Mouse (Mus musculus) left cerebral cortex, adult 8-10 months (tissue): ENCODE results near the gene Cd46. TPM values are rescaled to one million over a fixed set of nuclear protein-coding genes. Genes with fewer than 3 reads are reported as not detected.

ENCODE experiments used
- DNase-seq, 2 experiments: peaks; one replicate each; pipeline ENCODE4 v3.0.0; 2022; ENCODE audit warnings: low spot score in 2 of 2
- total RNA-seq, 4 experiments: library from RNA; stranded (reverse); gene quantifications; 2 replicates each; pipeline ENCODE4 v1.2.4; 2022

Cd46 gene
- 1 to 10 TPM; 3.9 to 5.4 (median 4.8) TPM for total RNA-seq

DNA sequence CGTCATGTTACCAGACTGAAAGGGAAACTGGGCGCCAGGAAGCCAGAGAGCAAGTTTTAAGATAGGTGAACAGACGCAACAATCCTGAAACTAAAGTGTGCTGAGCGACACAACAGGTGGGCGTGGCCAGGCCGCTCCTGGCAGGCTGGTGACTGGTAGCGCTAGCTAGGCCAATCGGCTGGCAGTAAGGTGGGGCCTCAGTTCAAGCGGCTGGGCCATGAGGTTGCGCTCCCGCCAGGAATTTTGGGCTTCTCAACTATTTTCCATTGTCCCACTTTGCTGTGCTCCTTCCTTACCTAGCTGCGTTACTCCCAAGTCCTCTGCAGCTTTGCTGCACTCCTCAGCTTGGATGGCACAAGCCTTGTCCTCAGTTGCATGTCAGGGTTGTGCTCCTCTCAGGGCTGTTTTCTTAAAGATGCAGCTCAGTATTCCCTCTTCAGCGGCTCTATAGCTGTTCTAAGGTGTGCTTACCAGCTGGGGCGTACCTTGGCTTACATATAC lies at the start of gene Cd46:
Gene Cd46, minus strand, starts transcription at position 30 of the 501 bp plus-strand sequence.
- DNase-seq: peak in 1 of 2 experiments; percentile 8

DNA sequence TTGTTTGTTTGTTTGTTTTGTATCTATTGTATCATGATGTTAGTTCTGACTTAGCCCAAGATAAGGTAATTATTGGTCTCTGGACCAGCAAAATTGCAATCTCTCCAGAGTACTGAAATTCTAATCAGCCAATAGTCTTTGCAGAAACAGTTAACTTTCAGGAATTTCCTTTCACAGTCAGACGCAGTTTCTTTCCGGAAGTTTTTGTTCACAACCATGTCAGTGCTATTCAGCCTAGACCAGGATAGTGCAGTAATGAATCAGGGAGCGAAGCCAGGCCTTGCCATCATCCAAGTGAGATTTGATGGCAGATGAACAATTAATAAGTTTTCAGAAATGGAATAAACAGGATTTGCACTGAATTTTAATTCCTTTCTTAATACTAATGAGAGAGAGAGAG lies 40.0 kb upstream of the Cd46 start:
- DNase-seq: no peak

DNA sequence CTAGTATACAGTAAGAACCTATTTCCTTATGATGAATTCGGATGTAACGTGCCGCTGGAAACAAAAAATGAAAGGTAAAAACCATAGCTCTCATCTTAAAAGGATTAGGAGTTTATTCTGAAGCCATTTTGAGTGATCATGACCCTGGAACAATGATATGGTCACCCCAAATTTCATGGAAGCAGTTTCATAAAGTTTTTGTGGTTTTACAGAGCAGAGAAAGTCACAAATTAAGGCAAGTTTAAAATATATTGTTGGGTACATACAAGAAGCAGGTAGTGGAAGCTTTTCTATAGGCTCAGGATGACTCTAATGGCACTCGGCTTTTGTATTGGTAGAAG lies 39.6 kb upstream of the Cd46 start:
- DNase-seq: no peak

DNA sequence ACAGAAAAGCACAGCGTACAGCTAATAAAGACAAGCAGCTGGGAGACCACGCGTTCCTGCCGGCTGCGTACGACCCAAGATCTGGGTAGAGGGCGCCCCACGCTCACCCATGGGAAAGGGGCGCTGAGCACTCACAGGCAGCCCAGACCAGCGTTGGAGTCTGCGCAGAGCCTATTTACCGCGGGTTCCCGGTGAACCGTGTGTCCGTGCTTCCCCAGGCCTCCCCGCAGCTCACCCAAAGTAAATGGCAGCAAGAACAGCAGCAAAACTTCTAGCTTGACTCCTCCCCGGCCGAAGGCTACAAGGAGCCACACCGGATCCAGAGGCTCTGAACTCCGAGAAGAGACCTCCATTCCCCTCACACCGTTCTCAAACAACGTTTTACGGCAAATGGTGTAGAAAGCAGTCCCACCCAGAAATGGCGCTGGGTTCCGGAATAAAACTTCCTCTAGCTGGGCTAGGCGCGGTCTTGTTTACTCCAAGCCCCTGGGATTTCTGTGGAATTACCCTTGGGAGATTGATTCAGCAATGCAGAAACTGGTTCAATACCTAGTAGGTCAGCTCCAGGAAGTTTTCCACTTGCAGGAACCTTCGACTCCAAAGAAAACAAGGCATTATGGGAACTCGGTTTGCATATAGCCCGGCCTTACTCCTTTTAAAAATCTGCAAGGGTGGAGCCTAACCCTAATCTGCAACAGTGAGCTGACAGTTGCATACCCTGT lies 39.1 kb upstream of the Cd46 start, which contains the start of gene Cr1l:
Gene Cr1l, minus strand, starts transcription at position 634 of the 722 bp plus-strand sequence.
- DNase-seq: peak; percentile 77 to 84

DNA sequence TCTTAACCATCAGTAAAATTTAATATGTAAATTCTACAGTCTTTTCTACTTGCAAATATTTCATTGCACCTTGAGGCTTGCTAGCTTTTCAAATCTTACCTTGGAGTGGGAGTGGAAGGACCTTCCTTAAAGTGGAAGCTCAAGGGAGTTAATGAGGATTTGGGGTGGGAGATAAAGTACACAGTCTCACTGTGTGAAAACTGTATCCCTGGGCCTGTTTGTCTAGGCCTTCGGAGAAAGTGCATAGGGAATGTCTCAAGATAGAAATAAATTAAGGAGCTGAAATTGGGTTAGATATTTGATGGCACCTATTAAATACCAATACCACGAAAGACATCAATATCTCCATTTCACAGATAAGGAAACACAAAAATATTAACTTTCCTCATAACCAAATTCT lies 38.4 kb upstream of the Cd46 start:
- DNase-seq: no peak

DNA sequence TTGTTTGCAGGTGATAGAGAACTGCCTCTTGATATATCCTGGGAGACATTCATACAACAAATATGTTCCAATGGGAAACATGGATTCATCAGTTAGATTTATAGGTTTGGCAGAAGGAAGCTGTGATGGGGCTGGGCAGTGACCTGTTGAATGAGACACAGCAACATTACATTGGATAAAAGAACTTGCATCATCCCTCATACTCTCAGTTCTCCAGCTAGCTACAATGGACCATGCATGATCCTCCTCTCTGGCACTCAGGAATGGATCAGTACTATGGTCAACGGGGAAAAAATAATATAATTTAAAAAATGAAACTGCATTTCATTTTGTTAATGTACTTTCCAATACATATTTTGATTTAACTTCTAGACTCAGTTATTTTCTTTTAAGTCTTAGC lies 37.8 kb upstream of the Cd46 start:
- no peak for DNase-seq

DNA sequence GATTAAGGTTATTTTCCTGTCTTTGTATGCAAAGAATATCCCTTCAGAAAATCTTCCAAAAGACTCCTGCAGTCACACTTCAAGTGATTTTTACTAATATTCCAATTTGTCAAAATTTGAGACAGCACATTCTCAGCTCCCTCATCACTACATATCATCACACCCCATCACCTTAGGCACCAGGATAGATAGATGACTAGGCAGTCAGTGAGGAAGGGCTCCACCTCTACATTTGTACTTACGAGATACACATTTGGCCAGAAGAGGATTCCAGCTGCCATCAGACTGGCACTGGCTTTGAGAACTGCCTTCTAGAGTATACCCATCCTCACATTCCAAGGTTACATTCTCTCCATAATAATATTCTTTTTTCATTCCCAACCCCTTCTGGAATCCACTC lies 22.4 kb upstream of the Cd46 start:
- DNase-seq: no peak

DNA sequence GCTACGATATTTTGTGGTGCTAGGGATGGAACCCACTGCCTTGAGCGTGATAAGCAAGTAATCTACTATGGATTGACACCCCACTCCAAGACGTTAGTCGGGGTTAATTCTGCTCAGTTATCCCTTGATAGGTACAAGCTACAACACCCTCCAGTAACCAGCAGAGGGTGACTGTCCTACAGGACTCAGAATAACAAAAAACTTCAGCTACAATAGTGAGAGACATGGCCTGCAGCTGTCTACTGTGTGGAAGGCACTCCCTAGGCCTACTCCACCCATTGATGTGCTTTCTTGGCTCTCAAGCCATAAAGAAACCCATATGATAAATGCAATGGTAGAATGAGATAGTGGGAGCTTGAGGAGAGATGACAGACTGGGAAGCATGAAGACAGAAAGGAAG lies 21.6 kb upstream of the Cd46 start:
- DNase-seq: no peak

DNA sequence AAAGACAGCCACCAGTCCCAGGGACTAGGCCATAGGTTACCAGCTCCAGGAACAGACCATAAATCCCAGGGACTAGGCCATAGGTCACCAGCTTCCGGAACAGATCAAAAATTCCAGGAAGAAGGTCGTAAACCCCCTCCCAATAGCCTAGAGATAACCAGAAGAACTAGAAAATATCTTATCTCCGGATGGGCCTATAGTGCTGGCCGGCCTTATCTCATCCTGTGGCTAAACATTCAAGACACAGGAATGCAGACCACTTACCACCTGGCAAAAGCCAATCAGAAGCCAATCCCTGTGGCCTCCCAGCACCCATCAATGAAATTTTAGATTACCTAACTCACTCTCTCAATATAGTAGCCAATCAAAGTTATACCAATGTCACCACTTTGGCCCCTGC lies 8.6 kb upstream of the Cd46 start:
- no peak for DNase-seq

DNA sequence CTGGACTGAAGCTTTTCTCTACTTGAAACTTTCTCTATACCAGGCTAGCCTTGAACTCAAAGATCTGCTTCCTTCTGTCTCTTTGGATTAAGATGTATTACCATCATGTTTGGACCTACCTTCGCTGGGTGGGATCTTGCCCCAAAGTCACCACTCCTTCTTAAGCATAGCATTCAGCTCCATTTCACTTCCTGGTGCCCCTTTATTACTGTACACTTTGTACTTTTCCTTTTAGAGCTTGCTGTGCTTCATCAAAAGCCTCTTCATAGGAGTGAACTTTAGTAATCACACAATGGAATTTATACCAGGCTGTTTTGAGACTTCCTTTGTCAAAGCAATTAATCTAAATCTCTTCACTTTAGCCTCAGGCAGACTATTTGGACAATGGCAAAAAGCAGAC lies 6.0 kb upstream of the Cd46 start:
- no peak for DNase-seq

DNA sequence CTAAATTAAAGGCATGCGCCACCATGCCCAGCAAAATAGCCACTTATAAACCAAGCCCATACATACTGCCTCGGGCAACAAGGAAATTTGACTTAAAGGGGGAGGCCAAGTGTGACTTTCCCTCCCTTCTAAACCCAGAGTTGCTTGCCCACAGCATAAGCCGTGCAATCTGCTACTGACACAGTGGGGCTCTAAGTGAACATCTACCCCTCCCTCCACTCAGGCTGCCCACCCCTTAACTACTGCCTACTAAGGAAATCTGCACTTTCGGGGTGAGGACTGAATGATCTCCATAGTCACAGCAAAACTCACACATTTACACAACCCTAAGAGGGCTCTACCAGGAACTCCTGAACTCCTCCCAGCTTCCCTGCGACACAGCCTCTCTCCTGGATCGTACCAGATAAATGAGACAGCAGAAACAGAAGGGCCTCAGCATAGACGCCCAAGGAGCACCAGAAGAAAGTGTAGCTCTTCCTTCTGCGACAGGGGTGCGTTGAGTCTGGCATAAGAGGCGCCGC lies 290 bp downstream of the Cd46 start:
- no peak for DNase-seq

DNA sequence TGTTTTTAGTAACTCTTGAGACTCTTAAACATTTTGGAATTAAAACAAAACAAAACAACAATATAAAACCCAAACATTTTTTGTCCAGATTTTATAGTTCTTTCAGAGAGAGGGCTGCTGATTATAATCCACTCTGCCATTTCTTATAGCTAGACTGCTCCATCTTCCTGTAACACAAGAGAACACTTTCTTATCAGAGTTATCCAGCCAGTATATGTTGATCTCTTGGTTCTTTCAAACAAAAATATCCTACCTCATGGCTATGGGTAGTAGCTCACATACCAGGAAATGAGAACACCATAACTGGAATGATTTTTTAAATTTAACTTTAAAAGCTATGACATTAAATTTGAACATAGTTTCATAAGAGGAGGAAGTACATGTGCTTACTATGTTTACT lies 9.9 kb downstream of the Cd46 start:
- no peak for DNase-seq

DNA sequence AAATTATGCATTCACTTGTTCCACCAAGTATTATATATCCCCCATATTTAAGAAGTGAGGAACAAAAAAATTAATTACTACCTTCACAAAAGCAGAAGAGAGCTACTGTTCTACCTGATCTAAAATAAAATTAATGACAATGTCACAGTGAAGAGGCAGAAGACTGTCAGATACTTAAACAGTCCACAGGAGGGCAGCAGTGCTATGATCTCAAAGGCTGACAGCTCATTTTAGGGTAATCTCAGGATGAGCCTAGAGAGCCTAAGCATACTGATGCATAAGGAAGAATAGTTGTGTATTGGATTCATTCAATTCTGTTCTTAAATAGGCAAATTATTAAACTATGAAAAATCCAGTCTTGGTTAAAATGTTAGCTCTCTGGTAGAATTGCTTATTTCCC lies 51.6 kb downstream of the Cd46 start:
- DNase-seq: no peak

DNA sequence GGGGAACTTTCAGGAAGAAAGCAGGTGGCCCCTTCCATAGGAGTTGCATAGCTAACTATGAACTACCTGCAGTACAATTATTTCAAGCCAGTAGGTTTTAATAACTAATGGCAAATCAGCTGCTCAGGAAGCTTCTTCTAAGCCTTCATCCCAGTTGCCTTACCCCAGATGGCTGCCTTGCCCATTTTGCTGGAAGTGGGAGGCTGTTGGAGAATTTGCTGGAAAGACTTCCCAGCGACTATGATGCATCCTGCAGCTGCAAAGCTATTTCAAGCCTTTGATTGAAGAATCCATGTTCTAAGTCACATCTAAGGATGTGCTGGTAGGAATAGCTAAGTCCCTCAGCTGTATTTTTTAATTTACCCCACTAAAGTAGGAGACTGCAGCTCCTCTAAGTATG lies 53.7 kb downstream of the Cd46 start:
- no peak for DNase-seq

DNA sequence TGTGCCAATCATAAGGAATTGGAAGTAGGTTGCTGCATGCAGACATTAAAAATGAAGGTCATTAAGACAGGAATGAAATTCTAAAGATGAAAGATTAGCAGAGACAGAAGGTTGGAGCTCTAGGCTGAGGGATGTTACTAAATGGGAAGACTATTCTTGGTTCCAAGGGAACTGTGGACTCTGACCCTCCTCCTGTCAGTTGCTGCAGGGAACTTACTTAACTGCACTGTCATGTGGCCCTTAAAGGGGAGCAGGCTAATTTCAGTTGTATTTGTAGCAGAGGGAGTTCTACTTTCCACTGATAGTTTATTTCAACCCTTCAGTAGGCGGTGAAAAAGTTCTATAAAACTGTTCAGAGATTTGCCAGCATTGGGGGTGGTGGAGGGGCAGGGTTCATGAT lies 54.1 kb downstream of the Cd46 start:
- no peak for DNase-seq

DNA sequence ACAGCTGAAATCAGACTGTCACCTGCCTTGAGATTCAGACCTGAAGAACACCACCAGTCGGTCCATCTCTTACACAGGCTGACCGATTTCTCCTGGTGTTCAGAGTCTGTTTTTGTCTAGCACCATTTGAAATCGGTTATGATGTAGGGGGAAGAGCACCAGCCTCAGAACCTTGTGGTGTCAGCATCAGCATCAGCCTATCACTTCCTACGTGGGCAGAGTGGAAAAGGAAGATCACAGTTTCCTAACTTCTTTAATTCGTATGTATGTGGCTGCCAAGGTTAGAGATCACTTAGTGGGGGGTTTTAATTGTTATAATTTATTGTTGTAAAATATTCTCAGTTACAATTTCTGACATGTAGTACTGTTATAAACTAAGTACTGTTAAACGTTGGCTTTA lies 54.6 kb downstream of the Cd46 start:
- DNase-seq: no peak

DNA sequence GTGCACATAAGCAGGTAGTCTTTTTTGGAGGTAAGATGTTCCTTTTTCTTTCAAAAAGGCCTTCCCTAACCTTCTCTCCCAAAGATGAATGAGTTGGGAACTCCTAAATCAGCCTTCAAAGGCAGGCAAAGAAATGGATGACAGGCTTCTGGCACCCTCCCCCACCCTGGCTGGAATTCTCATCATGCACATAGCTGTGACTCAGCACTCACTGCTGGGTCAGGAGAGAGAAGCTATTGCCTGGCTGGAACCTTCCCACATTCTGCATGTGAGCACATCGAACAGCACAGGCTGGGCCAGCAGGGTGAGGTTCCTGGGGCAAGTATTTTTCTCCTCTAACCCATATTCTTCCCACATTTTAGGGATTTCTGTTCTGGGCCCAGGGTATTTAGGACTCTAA lies 58.1 kb downstream of the Cd46 start:
- peak in 1 of 2 experiments; percentile 66 for DNase-seq

DNA sequence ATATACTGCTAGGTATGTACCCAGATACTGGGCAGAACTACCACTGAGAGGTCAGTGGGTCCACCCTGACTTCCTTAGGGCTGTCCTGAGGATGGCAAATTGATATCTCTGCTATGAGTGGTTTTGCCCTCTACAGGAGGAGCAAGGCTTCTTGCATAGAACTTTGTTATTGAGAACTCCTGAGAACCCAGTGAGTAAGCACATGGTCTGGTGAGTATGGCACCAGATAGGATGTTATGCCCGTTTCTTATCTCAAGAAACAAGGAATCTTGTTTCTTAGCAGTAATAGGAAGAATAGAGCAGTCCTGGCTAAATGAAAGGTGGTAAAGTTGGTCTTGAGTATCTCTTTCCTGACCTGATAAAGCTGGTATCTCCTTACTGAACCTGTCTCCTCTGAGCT lies 59.3 kb downstream of the Cd46 start:
- no peak for DNase-seq

DNA sequence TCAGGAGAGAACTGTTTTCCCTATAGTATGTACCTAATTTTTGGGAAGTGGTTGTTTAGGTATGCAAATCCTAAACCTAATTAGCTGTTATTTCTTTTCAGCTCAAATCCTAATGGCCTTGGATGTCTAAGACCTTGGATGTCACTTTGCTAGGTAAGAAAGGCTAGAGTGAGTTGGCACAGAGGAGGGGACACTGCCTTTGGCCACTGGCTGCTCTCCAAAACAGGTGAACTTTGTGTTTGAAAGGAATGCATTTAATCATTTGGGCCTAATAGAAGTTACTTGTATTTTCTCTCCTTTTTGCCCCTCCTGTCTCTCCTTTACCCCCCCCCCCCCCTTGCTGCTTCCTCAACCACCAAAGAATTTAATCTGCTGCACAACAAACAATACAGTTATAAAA lies 60.3 kb downstream of the Cd46 start:
- no peak for DNase-seq

DNA sequence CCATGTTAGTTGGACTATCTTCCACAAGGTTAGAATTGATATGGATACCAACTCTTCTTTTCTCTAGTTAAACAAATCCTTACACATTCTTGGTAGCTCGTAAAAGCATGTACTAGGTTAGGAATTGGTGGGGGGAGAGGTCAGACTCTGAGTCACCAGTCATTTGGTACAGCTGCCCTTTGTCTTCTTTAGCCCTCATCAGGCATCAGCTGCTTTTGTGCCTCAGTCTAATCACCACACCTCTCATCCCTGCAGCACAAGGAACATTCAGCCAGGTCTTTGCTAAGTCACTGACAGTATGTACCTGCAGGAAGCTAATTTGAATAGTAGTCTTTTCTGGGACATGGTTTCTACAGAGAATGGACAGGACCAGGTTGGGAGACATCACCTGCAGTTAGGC lies 64.5 kb downstream of the Cd46 start:
- no peak for DNase-seq

DNA sequence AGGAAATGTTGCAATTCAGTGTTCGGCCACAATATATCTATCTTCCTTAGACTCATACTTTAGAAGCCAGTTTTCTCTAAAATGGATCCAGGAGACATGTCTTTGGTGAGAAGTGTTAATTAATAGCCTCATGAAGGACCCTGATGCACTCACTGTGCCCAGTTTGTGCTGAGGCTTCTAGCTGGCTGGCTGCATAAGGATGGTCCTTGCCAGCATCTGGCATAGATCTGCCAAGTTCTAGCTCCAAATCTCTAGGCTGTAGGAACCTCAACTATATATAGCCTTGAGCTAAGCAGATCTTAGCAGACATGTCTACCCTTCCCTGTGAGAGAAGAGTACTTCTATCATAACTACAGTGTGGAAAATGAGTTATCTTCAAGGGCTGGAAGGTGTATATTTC lies 68.2 kb downstream of the Cd46 start:
- DNase-seq: no peak

DNA sequence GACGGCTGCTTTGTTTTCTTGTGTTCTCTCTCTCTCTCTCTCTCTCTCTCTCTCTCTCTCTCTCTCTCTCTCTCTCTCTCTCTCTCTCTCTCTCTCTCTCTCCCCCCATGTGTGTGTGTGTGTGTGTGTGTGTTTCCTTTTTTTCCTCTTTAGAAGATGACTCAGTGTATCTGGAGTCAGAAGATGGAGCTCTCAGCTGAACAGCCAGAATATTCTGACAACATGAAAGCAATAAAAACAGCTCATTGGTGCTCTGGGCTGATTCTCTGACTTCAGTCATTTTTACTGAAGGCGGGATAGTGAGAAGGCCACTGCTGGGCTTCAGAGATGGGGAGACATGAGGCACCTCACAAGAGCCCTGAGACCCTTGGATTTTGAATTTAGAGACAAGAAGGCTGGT lies 70.2 kb downstream of the Cd46 start:
- DNase-seq: no peak

DNA sequence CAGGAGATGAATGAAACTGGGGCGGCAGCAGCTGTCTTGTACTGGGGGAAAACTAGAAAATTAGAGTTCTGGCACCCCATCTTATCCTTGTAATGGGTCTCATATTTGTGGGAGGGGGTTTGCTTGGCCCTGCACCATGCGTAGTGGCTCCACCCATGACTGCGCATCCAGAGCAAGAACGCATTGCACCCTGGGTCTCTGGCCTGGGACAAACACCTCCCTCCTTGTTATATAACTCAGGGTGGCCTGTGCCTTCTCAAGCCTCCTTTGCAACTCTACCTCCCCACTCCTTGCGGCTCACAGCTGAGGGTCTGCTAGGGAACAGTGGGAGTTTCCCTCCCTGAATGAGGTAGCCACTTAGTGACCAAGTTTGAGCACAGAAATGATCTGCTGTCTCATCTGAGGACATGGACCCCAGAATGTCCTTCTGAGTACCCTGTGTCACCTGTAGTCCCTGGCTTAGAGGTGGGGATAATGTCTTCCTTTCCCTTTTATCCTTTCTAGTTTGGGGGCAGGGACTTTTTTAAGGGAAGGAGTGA lies 72.9 kb downstream of the Cd46 start:
- DNase-seq: no peak
